Mouse (Mus musculus) liver, postnatal 0 days (tissue): ENCODE measurements around the gene Macf1.

ENCODE experiments used
- CTCF ChIP-seq: sonication (generic); IDR thresholded peaks from 2 replicates; pipeline ENCODE4 v1.5.1; 2016; ENCODE audit warnings: antibody characterized with exemption, low read depth
- EP300 ChIP-seq: IDR thresholded peaks from 2 replicates; pipeline ENCODE4 v1.6.1; 2016; ENCODE audit warnings: antibody characterized with exemption, low read depth, mild to moderate bottlenecking

DNA sequence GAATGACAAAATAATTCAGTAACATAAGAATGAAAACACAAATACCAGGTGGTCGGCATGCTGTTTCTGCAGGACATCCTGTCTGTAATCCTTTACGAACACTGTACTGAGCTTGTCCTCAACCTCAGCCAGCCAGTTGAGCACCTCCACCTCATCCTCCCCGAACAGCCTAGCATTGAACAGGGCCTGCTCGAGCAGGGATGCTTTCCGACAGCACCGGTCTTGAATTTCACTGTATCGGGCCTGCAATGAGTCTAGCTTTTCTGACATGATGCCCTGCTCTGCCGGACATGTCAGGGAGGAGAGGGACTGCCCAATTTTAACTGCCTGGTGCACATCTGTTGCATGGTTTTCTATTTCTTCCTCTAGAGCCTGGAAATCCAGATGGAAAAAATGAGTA, 287.1 kb downstream of the Macf1 start:
- TF ChIP-seq EP300 (no peak), CTCF (no peak)
